Mouse (Mus musculus) ES-Bruce4 (cell line): ENCODE measurements around the gene Fam161b.

Source experiments
- CTCF ChIP-seq: IDR thresholded peaks from one replicate; pipeline ENCODE4 v1.8.1; 2011; ENCODE audit warnings: low read depth, low read length
- EP300 ChIP-seq: IDR thresholded peaks from 2 replicates; pipeline ENCODE4 v1.6.1; 2011; ENCODE audit warnings: low read depth, low read length; ENCODE audit not compliant: insufficient read depth
- POLR2A ChIP-seq: IDR thresholded peaks from one replicate; pipeline ENCODE4 v1.8.1; 2011; ENCODE audit warnings: low read length; ENCODE audit not compliant: insufficient read depth

GRCm38 (mm10) chr12:84388097-84388496 lies 26.5 kb upstream of the Fam161b start:
- no peak for TF ChIP-seq POLR2A
- no peak for TF ChIP-seq EP300
- no peak for TF ChIP-seq CTCF
